Mouse (Mus musculus) left cerebral cortex, postnatal 4 days (tissue): ENCODE results near the gene Zfp65. TPM values are rescaled to one million over a fixed set of nuclear protein-coding genes. Genes with fewer than 3 reads are reported as not detected.
"Not testable (repeated sequence)": the region's sequence is repeated elsewhere in the genome, so short reads cannot be mapped to it uniquely, and the experiment has no call there.

Source experiments
- DNase-seq: peaks from one replicate; pipeline ENCODE4 v3.0.0-alpha.2; 2022
- intact Hi-C: fragments of 180-260 bp; cut with DNase I; formaldehyde crosslinking; loops from one replicate; pipeline ENCODE4 v1.15.1; 2025
- total RNA-seq, 2 experiments: library from RNA; stranded (reverse); gene quantifications; 2 replicates each; pipeline ENCODE4 v1.2.3; 2021

The Zfp65 gene
- total RNA-seq: 10 to 100 TPM; 20.6 TPM

DNA sequence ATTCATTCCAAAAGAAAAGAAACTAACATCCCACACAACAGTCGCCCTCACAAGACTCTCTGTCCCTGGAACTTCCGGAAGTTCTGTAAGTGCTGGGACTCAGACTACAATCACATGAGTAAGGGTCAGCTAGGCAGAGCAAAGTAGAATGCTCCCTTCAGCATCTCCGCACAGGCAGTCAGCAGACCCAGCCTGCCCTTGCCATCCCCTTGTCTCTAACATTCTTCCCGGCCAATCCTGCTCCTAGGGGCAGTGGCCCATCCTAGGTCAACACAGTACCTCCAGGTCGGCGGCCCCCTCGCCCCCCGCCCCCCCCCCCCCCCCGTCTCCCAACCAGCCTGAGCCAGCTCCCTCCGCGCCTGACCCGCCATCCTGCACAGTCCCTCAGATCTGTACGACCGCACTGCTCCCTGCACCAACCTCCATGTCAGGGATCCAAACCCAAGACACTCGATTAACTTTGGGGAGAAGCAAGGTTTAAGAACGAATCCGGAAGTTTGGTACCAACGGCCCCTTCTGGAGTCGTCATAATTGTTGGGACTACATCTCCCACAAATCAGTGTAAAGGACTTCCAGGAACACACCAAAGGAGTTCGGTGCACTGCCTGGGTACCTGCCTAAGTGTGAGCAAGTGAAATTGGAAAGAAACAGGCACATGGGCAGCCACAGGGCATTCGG, at the start of gene Zfp65:
Zfp65 (minus strand) TSS at position 533 of the 678 bp plus-strand sequence.
- DNase-seq: peak; percentile 33
- intact Hi-C loops: loop anchor here (5.0 kb wide), 1 partner anchor 46 kb away; no protein-coding TSS in a partner anchor

DNA sequence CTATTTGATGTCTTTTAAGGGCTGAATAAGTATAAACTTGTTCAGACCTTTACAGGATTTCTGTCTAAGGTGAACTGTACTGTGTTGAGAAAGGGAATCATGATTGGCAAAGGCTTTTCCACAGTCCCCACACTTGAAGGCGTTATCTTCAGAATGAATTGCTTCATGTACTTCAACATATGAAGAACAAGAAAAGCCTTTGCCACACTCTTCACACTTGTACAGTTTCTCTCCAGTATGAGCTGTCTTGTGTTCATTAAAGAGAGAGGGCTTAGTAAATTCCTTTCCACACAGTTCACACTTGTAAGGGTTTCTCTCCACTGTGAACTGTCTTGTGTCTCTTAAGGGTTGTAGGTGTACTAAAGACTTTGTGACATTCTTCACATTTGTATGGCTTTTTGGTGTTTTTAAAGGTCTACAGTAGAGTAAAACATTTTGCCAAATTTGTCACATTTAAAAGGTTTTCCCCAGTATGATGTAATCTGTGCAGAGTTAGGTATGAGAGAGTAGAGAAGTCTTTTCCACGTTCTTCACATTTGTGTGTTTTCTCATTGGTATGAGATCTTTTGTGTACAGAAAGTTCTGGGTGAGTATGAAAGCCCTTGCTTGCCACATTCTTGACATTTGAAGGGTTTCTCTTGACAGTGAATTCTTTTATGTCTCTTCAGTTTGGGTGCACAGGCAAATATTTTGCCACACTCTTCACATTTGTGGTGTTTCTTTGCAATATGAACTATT, 34.2 kb upstream of the Zfp65 start:
- intact Hi-C loops: no loop called here
- DNase-seq: no peak

DNA sequence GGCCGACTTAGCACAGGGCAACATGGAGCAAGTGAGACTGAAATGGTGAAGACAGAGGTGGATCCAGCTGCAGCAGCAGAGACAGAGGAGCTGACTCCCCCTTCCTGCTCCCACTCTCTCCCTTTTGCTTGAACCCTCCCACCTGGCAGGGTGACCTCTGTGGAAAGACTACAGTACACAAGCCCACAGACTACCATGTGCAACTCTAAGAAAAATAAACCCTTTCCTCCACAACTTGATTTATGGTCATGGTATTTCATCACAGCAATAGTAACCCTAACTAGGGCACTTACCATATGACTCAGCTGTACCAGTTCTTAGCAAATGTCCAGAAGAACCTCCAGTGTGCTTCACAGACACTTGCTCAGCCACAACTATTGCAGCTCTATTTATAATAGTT, 31.0 kb upstream of the Zfp65 start:
- no peak for DNase-seq
- intact Hi-C loops: no loop called here

DNA sequence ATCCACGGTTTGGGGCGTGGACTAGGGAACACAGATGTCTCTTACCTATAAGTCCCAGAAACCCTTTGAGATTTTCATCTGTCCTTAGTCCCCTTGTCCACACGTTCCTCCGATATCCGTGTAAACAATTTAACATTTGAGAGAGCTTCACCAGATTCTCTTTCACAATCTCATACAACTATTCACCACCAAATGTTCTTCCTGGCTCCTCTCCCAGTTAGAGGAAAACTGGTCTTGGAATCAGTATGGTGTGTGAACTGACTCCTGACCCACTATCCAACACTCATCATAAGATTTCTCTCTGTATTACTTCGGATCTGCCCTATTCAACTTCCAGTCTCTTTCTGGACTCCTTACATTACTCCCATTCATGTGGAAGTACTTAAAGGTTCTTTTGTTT, 26.8 kb upstream of the Zfp65 start:
- no peak for DNase-seq

DNA sequence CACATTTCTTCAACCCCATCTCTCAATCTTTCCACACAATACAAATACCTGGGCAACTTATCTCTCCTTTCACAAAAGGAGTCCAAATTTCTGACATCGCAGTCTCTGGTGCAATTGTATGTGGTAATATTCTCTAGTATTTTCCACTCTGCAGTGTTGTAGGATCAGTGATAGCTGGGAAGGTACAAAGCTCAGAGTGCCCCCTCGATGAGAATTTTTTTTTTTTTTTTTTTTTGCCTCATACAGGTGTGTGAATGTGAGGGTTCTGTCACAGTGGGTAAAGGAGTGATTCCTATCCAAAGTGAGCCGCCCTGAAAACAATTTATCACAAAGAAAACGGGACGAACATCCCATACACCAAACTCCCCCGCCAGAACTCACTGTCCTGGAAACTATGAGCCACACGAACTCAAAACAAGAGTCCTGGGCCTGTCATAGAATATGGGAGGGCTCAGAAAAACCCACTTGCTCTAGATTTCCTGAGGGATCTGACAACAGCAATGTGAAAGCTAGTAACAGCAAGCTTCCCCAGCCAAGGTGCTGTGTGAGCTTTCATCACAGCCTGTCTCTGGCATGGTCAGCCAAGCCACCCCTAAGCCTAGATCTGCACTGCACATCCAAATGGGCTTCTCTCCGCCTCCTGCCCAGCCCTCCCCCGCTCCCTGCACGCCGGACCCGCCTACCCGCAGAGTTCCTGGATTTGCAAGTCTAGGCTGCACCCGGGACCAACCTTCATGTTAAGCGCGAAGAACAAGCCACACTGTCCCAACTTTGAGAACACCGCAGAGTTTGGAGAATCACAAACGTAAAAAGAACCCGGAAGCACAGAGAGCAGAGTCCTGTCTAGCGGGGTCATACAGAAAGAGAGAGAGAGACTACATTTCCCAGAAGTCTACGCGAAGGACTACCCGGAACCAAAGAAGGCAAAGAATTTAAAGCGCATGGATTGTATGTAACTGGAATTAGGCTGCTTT, 25.6 kb upstream of the Zfp65 start, which contains the start of gene Zfp85:
Zfp85 (minus strand) TSS at position 896 of the 974 bp plus-strand sequence.
- peak; percentile 63 for DNase-seq
- intact Hi-C loops: no loop called here

More for the DNA sequence above, 26.8 kb upstream of the Zfp65 start:
- intact Hi-C loops: no loop called here

DNA sequence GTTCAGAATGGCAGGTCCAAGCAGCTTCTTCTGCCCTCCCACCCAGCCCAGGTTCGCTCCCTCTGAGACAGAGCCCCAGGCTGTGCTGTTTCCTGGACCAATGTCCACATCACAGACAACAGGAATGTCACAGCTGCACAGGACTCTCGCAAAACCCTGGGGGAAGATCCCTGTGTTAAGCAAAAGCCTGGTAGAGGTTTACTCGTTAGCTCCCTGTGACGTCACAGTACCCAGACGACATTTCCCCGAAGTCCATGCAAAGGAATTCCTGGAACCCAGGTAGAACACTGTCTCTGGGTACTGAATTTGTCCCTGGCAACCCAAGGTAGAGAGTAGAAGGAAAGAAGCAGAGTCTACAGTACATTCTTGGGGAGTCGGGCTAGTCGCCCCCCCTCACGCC, 14.9 kb upstream of the Zfp65 start:
- intact Hi-C loops: no loop called here

DNA sequence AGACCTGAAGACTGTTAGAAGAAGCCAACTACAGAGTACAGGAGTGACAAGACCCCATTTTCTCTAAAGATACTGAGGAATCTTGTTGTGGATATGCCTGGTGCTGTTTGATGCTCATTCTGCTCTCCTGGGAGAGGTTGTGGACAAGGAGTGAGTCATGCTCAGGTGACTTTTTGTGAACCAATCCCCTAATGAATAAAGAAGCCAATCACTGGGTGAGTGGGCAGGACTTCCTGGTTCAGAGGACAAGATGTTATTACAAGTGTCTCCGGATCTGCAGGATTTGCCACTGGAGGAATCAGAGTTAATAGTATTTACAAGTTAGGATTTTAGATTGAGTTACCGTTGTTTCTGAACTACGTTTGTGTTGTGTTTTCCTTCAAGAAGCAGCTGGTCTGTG, 14.0 kb upstream of the Zfp65 start:
- DNase-seq: no peak
- intact Hi-C loops: no loop called here

More for the DNA sequence above, 14.9 kb upstream of the Zfp65 start:
- no peak for DNase-seq

DNA sequence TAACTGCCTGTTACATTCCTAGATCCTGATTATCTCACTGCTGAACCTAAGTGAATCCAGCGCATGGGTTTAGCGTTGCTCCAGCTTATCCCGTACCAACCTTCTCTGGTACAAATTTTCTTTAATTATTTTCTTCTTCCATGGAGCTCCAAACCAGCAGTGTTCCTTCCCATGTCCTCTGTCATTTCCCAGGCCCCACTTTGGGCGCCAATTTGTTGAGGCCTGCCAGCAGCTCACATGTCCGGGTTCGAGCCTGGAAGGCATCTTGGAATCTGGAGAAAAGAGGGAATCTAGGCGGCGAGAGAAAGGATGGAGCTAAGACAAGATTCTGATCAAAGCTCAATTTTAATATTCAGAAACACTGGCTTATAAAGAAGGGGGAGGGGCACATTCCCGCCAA, 5.4 kb upstream of the Zfp65 start:
- intact Hi-C loops, DNase-seq: not testable (repeated sequence)

DNA sequence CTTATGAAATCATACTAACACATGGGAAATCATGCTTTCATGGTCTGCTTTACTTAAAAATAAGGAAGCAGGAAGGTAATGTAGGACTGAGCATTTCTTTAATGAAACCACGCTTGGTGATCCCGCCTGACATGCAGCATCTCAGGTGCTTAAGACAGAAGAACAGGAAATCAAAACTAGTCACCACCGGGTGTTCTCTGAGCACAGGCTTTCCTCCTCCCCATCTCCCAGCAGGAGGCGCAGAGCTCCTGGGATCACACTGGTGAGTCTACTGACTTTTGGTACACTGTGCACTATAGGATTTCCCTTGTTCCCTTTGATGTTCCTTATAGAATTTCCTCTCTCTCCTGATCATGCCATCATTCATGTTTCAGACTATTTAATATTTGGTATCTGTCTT, 468 bp upstream of the Zfp65 start:
- intact Hi-C loops: loop anchor here (5.0 kb wide), 1 partner anchor 47 kb away; no protein-coding TSS in a partner anchor
- DNase-seq: not testable (repeated sequence)

DNA sequence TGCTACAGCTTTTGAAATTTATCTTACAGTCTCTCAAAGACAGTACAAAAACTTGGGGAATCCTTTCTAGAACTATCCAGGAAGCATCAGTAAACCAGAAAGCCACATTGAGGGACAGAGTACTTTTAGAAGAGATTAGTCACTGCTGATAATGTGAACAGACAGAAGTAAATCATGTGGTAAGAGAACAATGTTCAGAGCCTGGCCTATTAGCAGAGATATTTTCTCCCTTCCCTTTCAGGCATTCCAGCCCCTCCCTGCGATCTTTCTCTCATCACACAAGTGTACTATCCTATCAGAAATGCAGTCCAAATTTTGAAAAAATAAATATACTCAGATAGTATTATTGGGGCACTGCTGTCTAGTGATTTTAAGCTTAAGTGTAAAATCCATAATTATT, 867 bp downstream of the Zfp65 start:
- intact Hi-C loops: loop anchor here (5.0 kb wide), 1 partner anchor 46 kb away; no protein-coding TSS in a partner anchor
- no peak for DNase-seq

DNA sequence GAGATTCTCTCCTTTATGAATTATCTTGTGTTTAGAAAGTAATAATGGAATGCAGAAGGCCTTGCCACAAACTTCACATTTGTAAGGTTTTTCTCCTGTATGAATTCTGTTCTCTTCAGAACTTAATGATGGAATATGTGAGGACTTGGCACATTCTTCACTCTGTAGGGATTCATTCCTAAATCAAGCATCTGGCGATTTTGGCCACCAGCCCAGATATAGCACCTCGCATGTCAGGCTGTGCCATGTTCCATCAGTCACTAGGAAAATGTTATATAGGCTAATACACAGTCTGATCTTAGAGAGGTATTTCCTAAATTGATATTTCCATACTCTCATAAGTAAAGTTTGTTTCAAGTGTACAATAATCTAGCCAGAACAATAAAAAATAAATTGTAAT, 3.6 kb downstream of the Zfp65 start:
- DNase-seq: peak; percentile 76
- intact Hi-C loops: loop anchor here (5.0 kb wide), 1 partner anchor 43 kb away; no protein-coding TSS in a partner anchor

DNA sequence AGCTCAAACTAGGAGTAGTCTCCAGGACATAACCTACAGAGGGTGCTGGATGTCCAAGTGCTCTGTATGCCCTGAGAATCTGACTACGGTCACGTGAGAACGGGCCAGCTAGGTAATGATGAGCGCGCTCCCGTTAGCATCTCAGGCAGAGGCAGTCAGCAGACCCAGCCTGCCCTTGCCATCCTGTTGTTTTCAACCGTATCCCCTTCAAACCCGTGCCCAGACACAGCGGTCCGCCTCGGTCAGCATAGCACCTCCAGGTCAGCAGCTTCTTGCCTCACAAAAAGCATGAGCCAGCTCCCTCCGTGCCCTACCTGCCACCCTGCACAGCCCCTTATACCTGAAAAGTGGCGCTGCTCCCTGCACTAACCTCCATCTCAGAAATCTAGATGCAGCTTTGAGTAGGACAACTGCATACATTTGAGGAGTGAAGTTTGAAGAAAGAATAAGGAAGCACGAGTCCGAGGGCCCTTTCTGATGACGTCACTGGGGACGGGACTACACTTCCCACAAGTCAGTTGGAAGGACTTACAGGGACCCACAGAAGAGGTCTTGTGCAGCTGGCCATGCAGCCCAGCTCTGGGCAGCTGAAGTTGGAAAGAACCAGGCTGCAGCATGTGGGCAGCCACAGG, 5.0 kb downstream of the Zfp65 start:
- peak; percentile 86 for DNase-seq
- intact Hi-C loops: no loop called here

DNA sequence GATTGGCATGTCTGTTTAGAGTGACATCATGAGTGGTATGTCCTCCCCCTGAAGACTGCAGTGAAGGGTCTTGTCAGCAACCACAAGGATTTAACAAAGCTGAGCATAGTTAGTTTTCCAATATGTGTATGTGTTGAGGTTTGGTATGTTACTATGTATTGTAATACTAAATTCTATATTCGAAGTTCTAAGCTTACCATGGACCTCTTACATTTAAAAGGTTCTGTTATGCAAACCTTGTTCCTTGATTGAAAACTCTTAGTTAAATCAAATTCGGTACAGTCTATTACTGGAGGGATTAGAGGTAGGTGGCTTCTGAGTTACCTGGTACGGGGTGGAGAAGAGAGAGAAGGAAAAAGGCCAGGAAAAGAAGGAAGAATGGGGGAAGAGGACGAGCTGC, 42.0 kb downstream of the Zfp65 start, which contains the start of gene Zfp738:
Zfp738 (minus strand) TSS at position 101 of the 400 bp plus-strand sequence.
- intact Hi-C loops: no loop called here
- DNase-seq: no peak

DNA sequence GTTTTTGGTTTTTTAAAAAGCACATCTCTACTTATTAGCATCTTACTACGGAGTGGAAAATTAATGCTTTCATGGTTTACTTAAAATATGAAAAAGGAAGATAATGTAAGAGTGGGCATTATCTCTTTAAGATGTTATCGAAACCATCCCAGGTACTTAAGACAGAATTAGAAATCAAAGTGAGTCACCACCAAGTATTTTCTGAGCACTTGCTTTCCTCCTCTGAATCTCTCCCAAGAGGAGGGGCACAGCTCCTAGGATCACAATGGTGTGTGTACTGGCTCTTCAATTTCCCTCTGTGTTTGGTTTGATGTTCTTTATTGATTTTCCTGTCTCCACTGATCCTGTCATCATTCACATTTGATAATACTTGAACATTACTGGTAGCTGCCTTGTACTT, 45.1 kb downstream of the Zfp65 start:
- not testable (repeated sequence) for DNase-seq
- intact Hi-C loops: loop anchor here (5.0 kb wide), 2 partner anchors 43 to 47 kb away; partner anchors contain the start of genes Gm49345, Zfp65 and Zfp729a

DNA sequence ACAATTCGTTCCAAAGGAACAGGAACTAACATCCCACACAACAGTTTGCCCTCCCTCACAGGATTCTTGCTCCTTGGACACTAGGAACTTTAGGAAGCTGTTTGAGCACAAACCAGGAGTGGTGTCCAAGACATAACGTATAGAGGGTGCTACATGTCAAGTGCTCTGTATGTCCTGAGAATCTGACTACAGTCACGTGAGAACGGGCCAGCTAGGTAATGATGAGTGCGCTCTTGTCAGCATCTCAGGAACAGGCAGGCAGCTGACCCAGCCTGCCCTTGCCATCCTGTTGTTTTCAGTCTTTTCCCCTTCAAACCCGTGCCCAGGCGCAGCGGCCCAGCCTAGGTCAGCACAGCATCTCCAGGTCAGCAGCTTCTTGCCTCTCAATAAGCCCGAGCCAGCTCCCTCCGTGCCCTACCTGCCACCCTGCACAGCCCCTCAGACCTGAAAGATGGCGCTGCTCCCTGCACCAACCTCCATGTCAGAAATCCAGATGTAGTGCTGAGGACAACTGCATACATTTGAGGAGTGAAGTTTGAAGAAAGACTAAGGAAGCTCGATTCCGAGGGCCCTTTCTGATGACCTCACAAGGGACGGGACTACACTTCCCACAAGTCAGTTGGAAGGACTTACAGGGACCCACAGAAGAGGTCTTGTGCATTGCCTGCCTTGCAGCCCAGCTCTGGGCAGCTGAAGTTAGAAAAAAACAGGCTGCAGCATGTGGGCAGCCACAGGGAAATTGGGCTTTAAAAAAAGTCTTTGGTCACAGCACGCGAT, 45.8 kb downstream of the Zfp65 start:
- intact Hi-C loops: loop anchor here (5.0 kb wide), 2 partner anchors 44 to 46 kb away; partner anchors contain the start of genes Gm49345, Zfp65 and Zfp729a
- peak; percentile 73 for DNase-seq

DNA sequence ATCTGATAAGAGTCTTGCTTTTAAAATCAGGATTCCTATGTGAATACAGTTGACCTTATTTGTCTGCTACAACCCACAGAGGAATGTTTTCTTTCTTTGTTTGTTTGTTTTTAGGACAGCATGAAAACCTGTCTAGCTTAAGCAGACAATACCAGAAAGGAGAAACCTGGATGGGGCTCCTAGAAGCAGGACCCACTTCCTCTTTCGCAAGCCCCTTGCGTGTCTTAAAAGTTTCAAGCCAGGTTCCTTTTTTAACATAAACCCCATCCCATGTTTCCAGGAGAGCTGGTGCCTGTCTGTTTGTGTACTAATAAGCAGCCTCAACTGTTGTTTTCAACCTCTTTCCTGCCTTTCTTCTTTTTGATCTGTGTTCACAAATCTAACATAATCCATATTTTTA, 54.1 kb downstream of the Zfp65 start:
- intact Hi-C loops: no loop called here
- no peak for DNase-seq
